Mouse (Mus musculus): ENCODE measurements around the gene Mrnip. TPM values are rescaled to one million over a fixed set of nuclear protein-coding genes. Genes with fewer than 3 reads are reported as not detected.

The Mrnip gene
- polyA plus RNA-seq, 1 experiment from 2014 or later: 7.9 TPM

- peaks cover 43% of the 10 kb centered on the region for H3K4me1 ChIP-seq (ENCODE audit: control insufficient read depth, low read depth, low read length)
- no peak for ATAC-seq (ENCODE audit: low read depth)
- no peak overlapping the region for H3K27ac ChIP-seq (ENCODE audit: low read length)
- H3K36me3 ChIP-seq (ENCODE audit: control insufficient read depth, insufficient read depth): peaks cover 39% of the 10 kb centered on the region
- H3K9ac ChIP-seq (ENCODE audit: low read depth, low read length): no peak overlapping the region
- peaks cover 2% of the 10 kb centered on the region; the same call in 1 of the 2 replicates for H3K27me3 ChIP-seq (ENCODE audit: control insufficient read depth, insufficient read depth, low read depth, low read length)
- H3K4me3 ChIP-seq (ENCODE audit: low read depth, low read length): no peak overlapping the region
- H3K4me2 ChIP-seq (ENCODE audit: low read depth, low read length): no peak overlapping the region
- WGBS (ENCODE audit: insufficient replicate concordance): 82% methylated on average over 13 of the region's 13 CpGs
- no peaks in the 10 kb centered on the region for H3K9me3 ChIP-seq (replicated peaks; ENCODE audit: control insufficient read depth, low read length)
Observed at GRCm38 (mm10) chr11:50233022-50233421, 58.8 kb downstream of the Mrnip start.

GRCm38 (mm10) chr11:50233993-50234392, 59.7 kb downstream of the Mrnip start:
- Histone ChIP-seq H3K9ac (ENCODE audit: low read depth, low read length) (no peak overlapping the region), H3K27me3 (ENCODE audit: control insufficient read depth, insufficient read depth, low read depth, low read length) (peaks cover 2% of the 10 kb centered on the region; the same call in 1 of the 2 replicates), H3K4me2 (ENCODE audit: low read depth, low read length) (no peak overlapping the region), H3K9me3 (replicated peaks; ENCODE audit: control insufficient read depth, low read length) (no peaks in the 10 kb centered on the region), H3K27ac (ENCODE audit: low read length) (no peak overlapping the region), H3K36me3 (ENCODE audit: control insufficient read depth, insufficient read depth) (peaks cover 39% of the 10 kb centered on the region), H3K4me1 (ENCODE audit: control insufficient read depth, low read depth, low read length) (peaks cover 43% of the 10 kb centered on the region), H3K4me3 (ENCODE audit: low read depth, low read length) (no peak overlapping the region)
- ATAC-seq (ENCODE audit: low read depth): no peak
- 79% methylated on average over 11 of the region's 11 CpGs for WGBS (ENCODE audit: insufficient replicate concordance)

- no peak overlapping the region for H3K27ac ChIP-seq (ENCODE audit: low read length)
- H3K4me3 ChIP-seq (ENCODE audit: low read depth, low read length): no peak overlapping the region
- H3K4me2 ChIP-seq (ENCODE audit: low read depth, low read length): no peak overlapping the region
- H3K4me1 ChIP-seq (ENCODE audit: control insufficient read depth, low read depth, low read length): peaks cover 39% of the 10 kb centered on the region
- no peaks in the 10 kb centered on the region for H3K9me3 ChIP-seq (replicated peaks; ENCODE audit: control insufficient read depth, low read length)
- no peak overlapping the region for H3K9ac ChIP-seq (ENCODE audit: low read depth, low read length)
- H3K27me3 ChIP-seq (ENCODE audit: control insufficient read depth, insufficient read depth, low read depth, low read length): peaks cover 2% of the 10 kb centered on the region; the same call in 1 of the 2 replicates
- H3K36me3 ChIP-seq (ENCODE audit: control insufficient read depth, insufficient read depth): peaks cover 39% of the 10 kb centered on the region
- WGBS (ENCODE audit: insufficient replicate concordance): 91% methylated on average over 25 of the region's 25 CpGs
- no peak for ATAC-seq (ENCODE audit: low read depth)
Observed at GRCm38 (mm10) chr11:50234606-50235005, 60.4 kb downstream of the Mrnip start.

- H3K27ac ChIP-seq (ENCODE audit: low read length): no peak overlapping the region
- no peaks in the 10 kb centered on the region for H3K9me3 ChIP-seq (replicated peaks; ENCODE audit: control insufficient read depth, low read length)
- peaks cover 32% of the 10 kb centered on the region for H3K4me1 ChIP-seq (ENCODE audit: control insufficient read depth, low read depth, low read length)
- H3K27me3 ChIP-seq (ENCODE audit: control insufficient read depth, insufficient read depth, low read depth, low read length): peaks cover 2% of the 10 kb centered on the region; the same call in 1 of the 2 replicates
- peak; percentile 93 for ATAC-seq (ENCODE audit: low read depth)
- peak overlapping the region; percentile 69 for H3K4me3 ChIP-seq (ENCODE audit: low read depth, low read length)
- peak overlapping the region; percentile 61 for H3K9ac ChIP-seq (ENCODE audit: low read depth, low read length)
- H3K36me3 ChIP-seq (ENCODE audit: control insufficient read depth, insufficient read depth): peaks cover 32% of the 10 kb centered on the region
- WGBS (ENCODE audit: insufficient replicate concordance): 1% methylated on average over 26 of the region's 27 CpGs
- peak overlapping the region; percentile 97 for H3K4me2 ChIP-seq (ENCODE audit: low read depth, low read length)
Observed at GRCm38 (mm10) chr11:50236540-50236936, 62.3 kb downstream of the Mrnip start.

GRCm38 (mm10) chr11:50236937-50237835, 62.9 kb downstream of the Mrnip start:
- peak; percentile 55 for ATAC-seq (ENCODE audit: low read depth)
- peak overlapping the region; percentile 69 for H3K4me3 ChIP-seq (ENCODE audit: low read depth, low read length)
- peak overlapping the region; percentile 97 for H3K4me2 ChIP-seq (ENCODE audit: low read depth, low read length)
- WGBS (ENCODE audit: insufficient replicate concordance): 2% methylated on average over 66 of the region's 66 CpGs
- H3K9ac ChIP-seq (ENCODE audit: low read depth, low read length): peak overlapping the region; percentile 61
- H3K4me1 ChIP-seq (ENCODE audit: control insufficient read depth, low read depth, low read length): peaks cover 32% of the 10 kb centered on the region
- peaks cover 27% of the 10 kb centered on the region for H3K36me3 ChIP-seq (ENCODE audit: control insufficient read depth, insufficient read depth)
- H3K9me3 ChIP-seq (replicated peaks; ENCODE audit: control insufficient read depth, low read length): no peaks in the 10 kb centered on the region
- no peak overlapping the region for H3K27ac ChIP-seq (ENCODE audit: low read length)
- H3K27me3 ChIP-seq (ENCODE audit: control insufficient read depth, insufficient read depth, low read depth, low read length): peaks cover 2% of the 10 kb centered on the region; the same call in 1 of the 2 replicates

GRCm38 (mm10) chr11:50238324-50238723, 64.1 kb downstream of the Mrnip start, which contains the start of gene Ltc4s:
Ltc4s (minus strand) TSS chr11:50238616.
- Histone ChIP-seq H3K9ac (ENCODE audit: low read depth, low read length) (no peak within 1 kb of the TSS; the same call in 1 of the 2 replicates), H3K4me3 (ENCODE audit: low read depth, low read length) (peak within 1 kb of the TSS; percentile 69), H3K36me3 (ENCODE audit: control insufficient read depth, insufficient read depth) (peaks cover 16% of the 10 kb centered on the region), H3K27me3 (ENCODE audit: control insufficient read depth, insufficient read depth, low read depth, low read length) (peaks cover 2% of the 10 kb centered on the region; the same call in 1 of the 2 replicates), H3K27ac (ENCODE audit: low read length) (no peak within 1 kb of the TSS), H3K4me2 (ENCODE audit: low read depth, low read length) (peak within 1 kb of the TSS; percentile 97), H3K4me1 (ENCODE audit: control insufficient read depth, low read depth, low read length) (peaks cover 32% of the 10 kb centered on the region), H3K9me3 (replicated peaks; ENCODE audit: control insufficient read depth, low read length) (no peaks in the 10 kb centered on the region)
- ATAC-seq (ENCODE audit: low read depth): no peak
- WGBS (ENCODE audit: insufficient replicate concordance): 13% methylated on average over 10 of the region's 10 CpGs

- 0 out of 2 replicates have a peak overlapping the region, but pooled peaks have one; percentile 14 for H3K27ac ChIP-seq (ENCODE audit: low read length)
- no peak overlapping the region for H3K4me3 ChIP-seq (ENCODE audit: low read depth, low read length)
- no peak overlapping the region for H3K4me2 ChIP-seq (ENCODE audit: low read depth, low read length)
- H3K9me3 ChIP-seq (replicated peaks; ENCODE audit: control insufficient read depth, low read length): no peaks in the 10 kb centered on the region
- H3K36me3 ChIP-seq (ENCODE audit: control insufficient read depth, insufficient read depth): peaks cover 8% of the 10 kb centered on the region
- H3K4me1 ChIP-seq (ENCODE audit: control insufficient read depth, low read depth, low read length): peaks cover 32% of the 10 kb centered on the region
- H3K9ac ChIP-seq (ENCODE audit: low read depth, low read length): no peak overlapping the region
- ATAC-seq (ENCODE audit: low read depth): no peak
- WGBS (ENCODE audit: insufficient replicate concordance): 59% methylated on average over 9 of the region's 9 CpGs
- peaks cover 2% of the 10 kb centered on the region; the same call in 1 of the 2 replicates for H3K27me3 ChIP-seq (ENCODE audit: control insufficient read depth, insufficient read depth, low read depth, low read length)
Observed at GRCm38 (mm10) chr11:50238821-50239791, 64.9 kb downstream of the Mrnip start.

GRCm38 (mm10) chr11:50240235-50240911, 66.1 kb downstream of the Mrnip start:
- Histone ChIP-seq H3K4me3 (ENCODE audit: low read depth, low read length) (no peak overlapping the region), H3K27ac (ENCODE audit: low read length) (no peak overlapping the region), H3K9ac (ENCODE audit: low read depth, low read length) (no peak overlapping the region), H3K4me1 (ENCODE audit: control insufficient read depth, low read depth, low read length) (peaks cover 32% of the 10 kb centered on the region), H3K36me3 (ENCODE audit: control insufficient read depth, insufficient read depth) (no peaks in the 10 kb centered on the region), H3K27me3 (ENCODE audit: control insufficient read depth, insufficient read depth, low read depth, low read length) (peaks cover 2% of the 10 kb centered on the region; the same call in 1 of the 2 replicates), H3K9me3 (replicated peaks; ENCODE audit: control insufficient read depth, low read length) (no peaks in the 10 kb centered on the region), H3K4me2 (ENCODE audit: low read depth, low read length) (no peak overlapping the region)
- 32% methylated on average over 7 of the region's 7 CpGs for WGBS (ENCODE audit: insufficient replicate concordance)
- no peak for ATAC-seq (ENCODE audit: low read depth)

All from liver, embryonic 16.5 days (tissue).